Mouse (Mus musculus): ENCODE data around the gene Drc3. TPM values are rescaled to one million over a fixed set of nuclear protein-coding genes. Genes with fewer than 3 reads are reported as not detected.

Gene Drc3
- polyA plus RNA-seq, 1 experiment from 2014 or later, result 2.8 TPM

GRCm38 (mm10) chr11:60385946-60386345 is 32.8 kb downstream of the Drc3 start:
- 73% methylated on average over 5 of the region's 5 CpGs for WGBS
- ATAC-seq (ENCODE audit: insufficient read depth) (no peak), DNase-seq (no peak)
- no peaks in the 10 kb centered on the region for H3K9me3 ChIP-seq (ENCODE audit: low read depth, low read length)
- no peak overlapping the region for H3K4me3 ChIP-seq (ENCODE audit: low read depth, low read length)
- no peak overlapping the region for H3K9ac ChIP-seq
- no peak overlapping the region for H3K27ac ChIP-seq (ENCODE audit: low read depth)
- no peak for TF ChIP-seq CTCF (IDR thresholded peaks at IDR 0.05; ENCODE audit: low read depth)
- no peaks in the 10 kb centered on the region for H3K27me3 ChIP-seq (ENCODE audit: insufficient read depth, low read length)
- H3K4me1 ChIP-seq (ENCODE audit: insufficient read depth), result no peaks in the 10 kb centered on the region
- no peaks in the 10 kb centered on the region for H3K36me3 ChIP-seq (ENCODE audit: insufficient read depth)
- H3K4me2 ChIP-seq, result no peak overlapping the region

DNA sequence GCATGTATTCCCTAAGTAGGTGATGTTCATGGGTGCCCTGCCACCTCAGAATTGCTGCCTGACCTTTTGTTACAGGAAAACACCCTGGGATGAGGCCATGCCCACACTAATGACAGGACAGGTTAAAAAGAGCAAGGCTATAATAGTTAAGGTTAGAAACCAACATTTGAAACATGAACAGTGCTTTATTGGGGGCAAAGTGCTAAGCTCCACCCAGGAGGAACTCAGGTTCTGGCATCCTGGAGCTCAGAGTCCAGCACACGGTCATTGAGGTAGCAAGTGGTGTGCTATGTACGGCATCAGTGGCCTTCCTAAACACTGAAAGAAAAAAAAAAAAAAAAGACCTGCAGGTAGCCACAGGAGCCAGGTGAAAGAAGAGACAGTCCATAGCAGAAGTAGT is 34.8 kb downstream of the Drc3 start:
- Histone ChIP-seq H3K4me1 (ENCODE audit: insufficient read depth) (no peaks in the 10 kb centered on the region), H3K27ac (ENCODE audit: low read depth) (no peak overlapping the region), H3K27me3 (ENCODE audit: insufficient read depth, low read length) (no peaks in the 10 kb centered on the region), H3K36me3 (ENCODE audit: insufficient read depth) (no peaks in the 10 kb centered on the region), H3K4me2 (no peak overlapping the region), H3K9me3 (ENCODE audit: low read depth, low read length) (no peaks in the 10 kb centered on the region), H3K4me3 (ENCODE audit: low read depth, low read length) (no peak overlapping the region), H3K9ac (no peak overlapping the region)
- 79% methylated on average over 2 of the region's 2 CpGs for WGBS
- DNase-seq (no peak), ATAC-seq (ENCODE audit: insufficient read depth) (no peak)
- TF ChIP-seq CTCF (IDR thresholded peaks at IDR 0.05; ENCODE audit: low read depth), result no peak

DNA sequence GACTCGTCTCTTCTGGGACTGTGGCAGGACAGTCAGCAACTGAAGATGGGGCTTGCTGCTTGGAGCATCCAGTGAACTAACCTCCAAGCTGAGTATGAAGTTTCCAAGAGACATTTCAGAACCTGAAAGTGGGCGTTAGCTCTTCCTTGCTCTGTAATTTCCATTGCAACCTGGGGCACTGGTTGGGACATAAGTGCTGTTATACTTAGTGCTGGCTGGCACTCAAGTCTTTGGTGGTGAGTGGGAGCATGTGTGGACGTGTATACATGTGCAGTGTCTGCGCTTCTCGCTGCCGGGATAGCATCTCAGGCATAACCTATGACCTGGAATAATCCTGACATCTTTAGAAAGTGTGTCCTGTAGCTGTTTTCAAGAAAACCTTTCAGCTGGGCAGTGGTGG is 38.2 kb downstream of the Drc3 start:
- no peak overlapping the region for H3K9ac ChIP-seq
- no peak for TF ChIP-seq CTCF (IDR thresholded peaks at IDR 0.05; ENCODE audit: low read depth)
- H3K4me3 ChIP-seq (ENCODE audit: low read depth, low read length), result no peak overlapping the region
- ATAC-seq (ENCODE audit: insufficient read depth) (no peak), DNase-seq (no peak)
- H3K4me2 ChIP-seq, result no peak overlapping the region
- no peaks in the 10 kb centered on the region for H3K27me3 ChIP-seq (ENCODE audit: insufficient read depth, low read length)
- no peak overlapping the region for H3K27ac ChIP-seq (ENCODE audit: low read depth)
- no peaks in the 10 kb centered on the region for H3K9me3 ChIP-seq (ENCODE audit: low read depth, low read length)
- H3K4me1 ChIP-seq (ENCODE audit: insufficient read depth), result no peaks in the 10 kb centered on the region
- no peaks in the 10 kb centered on the region for H3K36me3 ChIP-seq (ENCODE audit: insufficient read depth)
- WGBS, result 79% methylated on average over 6 of the region's 6 CpGs

- 45% methylated on average over 6 of the region's 6 CpGs for WGBS
- no peak overlapping the region for H3K9ac ChIP-seq
- H3K4me2 ChIP-seq, result no peak overlapping the region
- no peak overlapping the region for H3K4me3 ChIP-seq (ENCODE audit: low read depth, low read length)
- H3K36me3 ChIP-seq (ENCODE audit: insufficient read depth), result peaks cover 11% of the 10 kb centered on the region
- no peaks in the 10 kb centered on the region for H3K4me1 ChIP-seq (ENCODE audit: insufficient read depth)
- DNase-seq (peak; percentile 88), ATAC-seq (ENCODE audit: insufficient read depth) (peak; percentile 86)
- no peaks in the 10 kb centered on the region for H3K27me3 ChIP-seq (ENCODE audit: insufficient read depth, low read length)
- no peak overlapping the region for H3K27ac ChIP-seq (ENCODE audit: low read depth)
- TF ChIP-seq CTCF (IDR thresholded peaks at IDR 0.05; ENCODE audit: low read depth), result no peak
- no peaks in the 10 kb centered on the region for H3K9me3 ChIP-seq (ENCODE audit: low read depth, low read length)
These were observed 43.4 kb downstream of the Drc3 start for GRCm38 (mm10) chr11:60396546-60396945.

DNA sequence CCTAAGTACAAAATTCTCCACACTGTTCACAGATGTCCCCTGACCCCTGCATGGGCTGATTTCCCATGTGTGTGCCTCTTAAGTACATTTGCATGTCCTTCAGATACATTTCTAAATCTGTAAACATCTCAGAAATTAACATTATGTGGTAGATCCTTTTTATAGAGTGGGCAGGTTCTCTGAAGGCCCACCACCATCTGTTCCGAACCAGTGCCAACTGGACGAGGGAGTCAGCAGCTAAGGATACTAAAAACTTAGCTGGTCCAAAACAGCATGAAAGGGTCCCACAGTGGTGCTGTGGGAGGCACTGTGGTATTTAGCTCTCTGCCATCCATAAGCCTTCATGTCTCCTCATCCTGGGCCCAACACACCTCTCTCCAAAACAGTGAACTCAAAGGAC is 44.0 kb downstream of the Drc3 start:
- Histone ChIP-seq H3K4me1 (ENCODE audit: insufficient read depth) (no peaks in the 10 kb centered on the region), H3K27me3 (ENCODE audit: insufficient read depth, low read length) (no peaks in the 10 kb centered on the region), H3K4me2 (no peak overlapping the region), H3K9me3 (ENCODE audit: low read depth, low read length) (no peaks in the 10 kb centered on the region), H3K9ac (no peak overlapping the region), H3K27ac (ENCODE audit: low read depth) (no peak overlapping the region), H3K4me3 (ENCODE audit: low read depth, low read length) (no peak overlapping the region), H3K36me3 (ENCODE audit: insufficient read depth) (peaks cover 16% of the 10 kb centered on the region)
- no peak for ATAC-seq (ENCODE audit: insufficient read depth)
- no peak for DNase-seq
- 86% methylated on average over 2 of the region's 2 CpGs for WGBS
- no peak for TF ChIP-seq CTCF (IDR thresholded peaks at IDR 0.05; ENCODE audit: low read depth)

DNA sequence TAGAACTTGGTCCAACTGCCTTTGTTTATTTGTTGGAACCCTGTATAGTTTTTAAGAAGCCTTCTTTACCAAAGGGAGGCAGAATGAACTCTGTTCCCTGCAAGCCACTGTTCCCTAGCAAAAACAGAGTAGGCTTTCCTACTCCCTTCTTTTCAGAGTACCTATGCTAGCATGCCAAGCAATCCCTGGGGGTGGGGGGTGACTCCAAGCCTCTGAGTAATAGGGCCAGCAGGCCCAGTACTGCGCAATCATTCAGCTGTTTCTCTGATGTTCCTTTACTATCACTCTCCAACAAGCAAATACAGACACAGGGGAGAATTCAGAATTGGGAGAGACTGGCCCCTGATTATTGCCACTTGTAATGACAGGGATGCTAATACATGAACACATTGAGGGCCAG is 53.5 kb downstream of the Drc3 start:
- WGBS, result 100% methylated on average over 1 of the region's 1 CpGs
- H3K4me1 ChIP-seq (ENCODE audit: insufficient read depth), result no peaks in the 10 kb centered on the region
- no peaks in the 10 kb centered on the region for H3K9me3 ChIP-seq (ENCODE audit: low read depth, low read length)
- H3K27me3 ChIP-seq (ENCODE audit: insufficient read depth, low read length), result no peaks in the 10 kb centered on the region
- no peak for DNase-seq
- no peak overlapping the region for H3K4me2 ChIP-seq
- no peak for ATAC-seq (ENCODE audit: insufficient read depth)
- H3K9ac ChIP-seq, result no peak overlapping the region
- no peak overlapping the region for H3K4me3 ChIP-seq (ENCODE audit: low read depth, low read length)
- TF ChIP-seq CTCF (IDR thresholded peaks at IDR 0.05; ENCODE audit: low read depth), result no peak
- peaks cover 69% of the 10 kb centered on the region for H3K36me3 ChIP-seq (ENCODE audit: insufficient read depth)
- H3K27ac ChIP-seq (ENCODE audit: low read depth), result no peak overlapping the region

GRCm38 (mm10) chr11:60412173-60412572 is 59.0 kb downstream of the Drc3 start:
- Histone ChIP-seq H3K27ac (ENCODE audit: low read depth) (no peak overlapping the region), H3K27me3 (ENCODE audit: insufficient read depth, low read length) (no peaks in the 10 kb centered on the region), H3K9ac (no peak overlapping the region), H3K4me2 (no peak overlapping the region), H3K36me3 (ENCODE audit: insufficient read depth) (peaks cover 26% of the 10 kb centered on the region), H3K4me3 (ENCODE audit: low read depth, low read length) (no peak overlapping the region), H3K9me3 (ENCODE audit: low read depth, low read length) (no peaks in the 10 kb centered on the region), H3K4me1 (ENCODE audit: insufficient read depth) (0 out of 2 replicates have a peak, but pooled peaks cover 4% of the 10 kb centered on the region)
- no peak for ATAC-seq (ENCODE audit: insufficient read depth)
- peak; percentile 68 for TF ChIP-seq CTCF (IDR thresholded peaks at IDR 0.05; ENCODE audit: low read depth)
- WGBS, result 5% methylated on average over 3 of the region's 3 CpGs
- DNase-seq, result peak; percentile 95

DNA sequence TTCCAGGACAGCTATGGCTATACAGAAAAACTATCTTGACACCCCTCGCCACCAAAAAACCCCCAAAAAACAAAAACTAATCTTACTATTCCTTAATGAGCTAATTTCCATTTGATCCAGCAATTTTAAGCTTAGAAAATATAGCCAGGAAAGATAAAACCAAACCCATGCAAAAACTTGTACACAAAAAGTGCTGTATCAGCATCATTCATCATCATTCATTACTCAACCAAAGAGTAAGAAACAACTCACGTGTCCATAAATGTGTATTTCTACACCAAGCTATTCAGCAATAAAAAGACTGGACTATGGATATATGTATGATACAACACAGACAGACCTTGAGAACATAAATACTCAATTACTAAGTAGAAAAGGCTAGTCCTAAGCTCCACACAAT is 59.8 kb downstream of the Drc3 start:
- DNase-seq (no peak), ATAC-seq (ENCODE audit: insufficient read depth) (no peak)
- no peak overlapping the region for H3K4me2 ChIP-seq
- 83% methylated on average over 2 of the region's 2 CpGs for WGBS
- no peak overlapping the region for H3K9ac ChIP-seq
- H3K4me1 ChIP-seq (ENCODE audit: insufficient read depth), result 0 out of 2 replicates have a peak, but pooled peaks cover 4% of the 10 kb centered on the region
- H3K9me3 ChIP-seq (ENCODE audit: low read depth, low read length), result no peaks in the 10 kb centered on the region
- TF ChIP-seq CTCF (IDR thresholded peaks at IDR 0.05; ENCODE audit: low read depth), result no peak
- no peaks in the 10 kb centered on the region for H3K27me3 ChIP-seq (ENCODE audit: insufficient read depth, low read length)
- no peak overlapping the region for H3K4me3 ChIP-seq (ENCODE audit: low read depth, low read length)
- no peak overlapping the region for H3K27ac ChIP-seq (ENCODE audit: low read depth)
- peaks cover 19% of the 10 kb centered on the region; the same call in 1 of the 2 replicates for H3K36me3 ChIP-seq (ENCODE audit: insufficient read depth)

Data from lung, embryonic 14.5 days (tissue).